In the genomic region with DNA sequence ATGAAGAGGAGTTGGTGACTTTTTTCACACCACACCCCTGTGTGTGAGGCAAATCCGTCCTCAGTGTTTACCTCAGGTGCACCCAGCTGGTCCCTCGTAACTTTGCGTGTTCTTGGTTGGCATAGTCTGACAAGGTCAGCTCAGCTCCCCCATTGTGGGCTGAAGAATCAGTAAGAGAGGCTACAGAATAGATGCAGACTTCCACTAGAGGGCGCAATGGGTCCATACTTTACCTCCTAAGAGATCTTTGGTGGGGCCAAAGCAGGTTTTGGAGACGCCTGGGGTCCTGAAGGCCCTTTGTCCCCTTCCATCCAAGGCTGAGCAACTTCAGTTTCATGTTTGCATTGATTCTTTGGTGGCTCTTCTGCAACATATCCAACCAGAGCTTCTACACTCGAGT, we compare ENCODE assay signal across 10 mouse cellular contexts. TPM values are rescaled to one million over a fixed set of nuclear protein-coding genes. Genes with fewer than 3 reads are reported as not detected.
DNase-seq lines count a peak whose midpoint lies in the region; ATAC-seq and TF ChIP-seq lines count a peak whose summit lies in the region.
"Had no signal": no experiment of that assay in that cellular context is flagged by ENCODE, and none has a peak within 500 bp of the region (broad histone marks: within the 10 kb centered on the region; RNA-seq: fewer than 3 reads in every experiment).

No protein-coding gene starts in this region.

- peak; percentile 83 for TF ChIP-seq CTCF in stomach, postnatal 0 days (IDR thresholded peaks at IDR 0.05; ENCODE audit: low read depth)

- H3K27ac ChIP-seq in embryonic facial prominence, embryonic 10.5 days (replicated peaks) = no peak overlapping the region
- no peak overlapping the region for H3K27ac ChIP-seq in stomach, postnatal 0 days (replicated peaks)
- H3K27ac ChIP-seq: limb, embryonic 15.5 days had no signal

- H3K27me3 ChIP-seq in embryonic facial prominence, embryonic 10.5 days (replicated peaks; ENCODE audit: low read depth, poor library complexity, severe bottlenecking) = peaks cover 29% of the 10 kb centered on the region
- no peaks in the 10 kb centered on the region for H3K27me3 ChIP-seq in stomach, postnatal 0 days (ENCODE audit: control insufficient read depth, insufficient read depth, low read length)

- ATAC-seq in stomach, postnatal 0 days (ENCODE audit: low FRiP score, low TSS enrichment) = no peak

- H3K36me3 ChIP-seq in embryonic facial prominence, embryonic 10.5 days (replicated peaks) = no peaks in the 10 kb centered on the region
- no peaks in the 10 kb centered on the region for H3K36me3 ChIP-seq in stomach, postnatal 0 days (ENCODE audit: control insufficient read depth, insufficient read depth, low read length)
- H3K36me3 ChIP-seq: limb, embryonic 15.5 days had no signal

- no peak overlapping the region for H3K9ac ChIP-seq in stomach, postnatal 0 days (ENCODE audit: low read length)
- H3K9ac ChIP-seq: limb, embryonic 15.5 days had no signal

- DNase-seq in gastrocnemius, adult 18-20 months (ENCODE audit: low spot score) = peak; percentile 72
- DNase-seq in gastrocnemius, postnatal 25 days = no peak
- DNase-seq in B cell, adult 2 months = peak; percentile 75 to 77
- peak; percentile 43 for DNase-seq in adrenal gland, postnatal 25 days
- peak; percentile 65 for DNase-seq in embryonic facial prominence, embryonic 10.5 days (ENCODE audit: low spot score)
- peak; percentile 13 for DNase-seq in large intestine, adult 2 months (ENCODE audit: low read depth, low spot score)
- DNase-seq in lung, postnatal 36 days = peak; percentile 62
- peak; percentile 44 for DNase-seq in stomach, postnatal 0 days (ENCODE audit: low spot score)

- H3K4me1 ChIP-seq in embryonic facial prominence, embryonic 10.5 days = no peaks in the 10 kb centered on the region
- no peaks in the 10 kb centered on the region for H3K4me1 ChIP-seq in stomach, postnatal 0 days (replicated peaks; ENCODE audit: control insufficient read depth, insufficient read depth)
- H3K4me1 ChIP-seq: limb, embryonic 15.5 days had no signal

- H3K4me3 ChIP-seq in embryonic facial prominence, embryonic 10.5 days = no peak overlapping the region
- no peak overlapping the region for H3K4me3 ChIP-seq in stomach, postnatal 0 days (ENCODE audit: low read depth, low read length)
- H3K4me3 ChIP-seq: limb, embryonic 15.5 days had no signal

- no peak for TF ChIP-seq EP300 in stomach, postnatal 0 days (optimal IDR thresholded peaks at IDR 0.05)

- H3K9me3 ChIP-seq in embryonic facial prominence, embryonic 10.5 days = no peaks in the 10 kb centered on the region
- no peaks in the 10 kb centered on the region for H3K9me3 ChIP-seq in stomach, postnatal 0 days (ENCODE audit: control insufficient read depth, low read length)
- H3K9me3 ChIP-seq: limb, embryonic 15.5 days had no signal

- WGBS in embryonic facial prominence, embryonic 10.5 days = 22% methylated on average over 6 of the region's 6 CpGs
- 9% methylated on average over 6 of the region's 6 CpGs for WGBS in large intestine, adult 2 months
- 14% methylated on average over 6 of the region's 6 CpGs for WGBS in stomach, postnatal 0 days

- H3K4me2 ChIP-seq in stomach, postnatal 0 days (replicated peaks; ENCODE audit: low read depth) = no peak overlapping the region
- H3K4me2 ChIP-seq: limb, embryonic 15.5 days had no signal

RNA-seq across cellular contexts. Expression of gene Otog, which starts 39.2 kb away (rescaled TPM):
- under 1 TPM; 0.32 to 0.43 TPM for total RNA-seq in gastrocnemius, adult 18-20 months (2021)
- under 1 TPM; 0.48 to 0.49 TPM for total RNA-seq in gastrocnemius, postnatal 25 days (2021)
- 2.3 and 2.4 TPM in 2 replicates for total RNA-seq in adrenal gland, postnatal 25 days (2021)
- 0.14 and 0.38 TPM in 2 replicates for polyA plus RNA-seq in embryonic facial prominence, embryonic 10.5 days (2016; fragmentation: Nextera tagmentation; extraction: Ambion mirVana)
- 0.09 and 0.16 TPM in 2 replicates for polyA plus RNA-seq in large intestine, adult 2 months (2012; rRNA removed)
- polyA plus RNA-seq in stomach, postnatal 0 days (2015; fragmentation: Nextera tagmentation; extraction: Ambion mirVana) = 0.01 TPM in 1 of 2 replicates, not detected in the other
- total RNA-seq: adrenal gland, postnatal 4 days had no signal

RNA-seq across cellular contexts. Expression of gene Ush1c, which starts 41.6 kb away (rescaled TPM):
- 10 to 100 TPM in 1 of 2 experiments, 1 to 10 TPM in 1; 9.5 to 11.0 TPM for total RNA-seq in gastrocnemius, adult 18-20 months (2021)
- 1 to 10 TPM; 3.9 to 5.3 TPM for total RNA-seq in gastrocnemius, postnatal 25 days (2021)
- 2.5 and 2.7 TPM in 2 replicates for total RNA-seq in adrenal gland, postnatal 25 days (2021)
- polyA plus RNA-seq in embryonic facial prominence, embryonic 10.5 days (2016; fragmentation: Nextera tagmentation; extraction: Ambion mirVana) = 4.4 and 5.0 TPM in 2 replicates
- polyA plus RNA-seq in large intestine, adult 2 months (2012; rRNA removed) = 94.9 and 124 TPM in 2 replicates
- 1.4 and 2.1 TPM in 2 replicates for polyA plus RNA-seq in stomach, postnatal 0 days (2015; fragmentation: Nextera tagmentation; extraction: Ambion mirVana)
